Mouse (Mus musculus) ES-E14 (cell line): Measurements from ENCODE around the gene Ercc2.

Experiments
- CHD2 ChIP-seq: IDR thresholded peaks from 2 replicates; pipeline ENCODE4 v1.6.1; 2014; ENCODE audit warnings: mild to moderate bottlenecking, low read depth, low read length, inconsistent platforms
- HCFC1 ChIP-seq: IDR thresholded peaks from 2 replicates; pipeline ENCODE4 v1.6.1; 2012; ENCODE audit warnings: low read length, inconsistent platforms, borderline replicate concordance; ENCODE audit not compliant: insufficient read depth
- ZNF384 ChIP-seq: IDR thresholded peaks from 2 replicates; pipeline ENCODE4 v1.6.1; 2012; ENCODE audit warnings: low read depth, low read length, inconsistent platforms

DNA sequence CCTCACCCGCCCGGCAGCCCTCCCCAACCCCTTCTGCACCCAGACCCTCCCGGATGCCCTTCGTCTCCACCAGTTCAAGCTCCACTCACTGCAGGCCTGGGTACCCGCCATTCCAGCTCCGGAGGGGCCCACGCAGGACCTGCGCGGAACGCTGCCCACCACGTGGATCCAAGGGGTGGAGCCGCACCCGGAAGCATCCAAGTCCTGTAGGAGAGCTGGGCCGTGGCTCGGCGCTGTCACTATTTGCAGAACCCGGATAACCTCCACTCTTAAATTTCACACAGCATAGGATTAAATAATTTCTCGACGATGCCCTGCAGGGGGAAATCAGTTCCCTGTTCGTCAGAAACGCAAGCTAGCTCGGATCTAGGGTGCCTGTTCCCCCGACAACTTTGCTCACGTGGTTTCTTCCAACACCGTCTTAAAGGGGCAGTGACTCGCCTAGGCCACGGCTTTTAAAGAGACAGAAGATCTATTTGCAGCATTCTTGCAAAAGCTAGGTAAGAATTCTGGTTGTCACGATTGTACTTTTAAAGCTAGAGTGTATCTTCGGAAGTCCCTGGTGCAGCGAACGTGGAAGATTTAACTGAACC, 22.4 kb upstream of the Ercc2 start, which contains the start of the genes Cd3eap and Ppp1r13l:
- no peak for TF ChIP-seq CHD2
- TF ChIP-seq ZNF384 = no peak
- TF ChIP-seq HCFC1 = 0 out of 2 replicates have a peak, but pooled peaks have one; percentile 13
